Mouse (Mus musculus): ENCODE data around the gene Ankrd36.

- TF ChIP-seq CTCF (IDR thresholded peaks at IDR 0.05; ENCODE audit: borderline replicate concordance, extremely low read depth, insufficient read depth, insufficient read length) (no peak), POLR2A (IDR thresholded peaks at IDR 0.05; ENCODE audit: borderline replicate concordance, extremely low read depth, insufficient read depth, insufficient read length, poor library complexity, severe bottlenecking) (no peak)
Observed at GRCm38 (mm10) chr11:5703341-5703740, 133.9 kb downstream of the Ankrd36 start.

Data from brain, embryonic 14.5 days (tissue).